Mouse (Mus musculus): Measurements from ENCODE around the gene Dync1li2. TPM values are rescaled to one million over a fixed set of nuclear protein-coding genes. Genes with fewer than 3 reads are reported as not detected.

Gene Dync1li2
- polyA plus RNA-seq (2016; fragmentation: Nextera tagmentation; extraction: Ambion mirVana): 80.8 and 81.0 TPM in 2 replicates

DNA sequence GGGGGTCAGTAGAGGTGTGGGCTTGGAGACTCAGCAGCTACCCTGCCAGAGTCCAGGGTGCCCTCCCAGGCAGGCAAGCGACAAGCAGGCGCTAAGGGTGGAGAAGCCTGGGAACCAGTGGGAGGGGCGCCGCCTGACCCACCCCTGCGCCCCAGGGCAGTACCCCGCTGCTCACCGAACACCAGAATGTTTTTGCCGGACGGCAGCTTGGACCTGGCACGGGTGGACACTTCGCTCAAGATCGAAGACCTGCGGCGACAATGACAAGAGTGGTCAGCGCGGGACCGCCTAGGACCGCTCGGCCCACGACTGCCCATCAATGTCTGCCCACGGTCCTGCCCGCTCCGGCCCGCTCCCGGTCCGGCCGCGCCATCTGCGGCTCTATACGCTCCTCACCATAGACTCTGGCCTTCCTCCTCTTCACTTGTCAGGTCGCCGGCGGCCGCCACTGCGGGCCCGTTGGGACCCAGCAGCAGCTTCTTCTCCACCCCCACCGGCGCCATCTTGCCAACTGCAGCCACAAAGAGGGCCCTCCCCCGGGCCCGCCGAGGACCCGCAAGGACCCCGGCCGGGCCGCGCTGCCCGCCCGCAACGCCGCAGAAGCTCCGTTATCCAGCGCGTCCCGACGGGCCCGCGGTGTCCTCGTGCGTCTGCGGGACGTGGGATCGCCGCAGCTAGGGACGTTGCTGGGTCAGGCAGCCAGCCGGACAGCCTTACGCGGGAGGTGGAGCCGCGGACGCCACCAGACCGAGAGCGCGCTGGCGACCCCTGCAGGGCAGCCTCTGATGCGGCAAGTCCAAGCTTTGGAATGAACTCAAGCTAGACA is at the start of gene Dync1li2:
TSS of gene Dync1li2 (minus strand) at position 749 of the 826 bp plus-strand sequence.
- peak within 1 kb of the TSS; percentile 95 for H3K4me3 ChIP-seq
- H3K36me3 ChIP-seq: peaks cover 34% of the 10 kb centered on the region
- DNase-seq (ENCODE audit: low spot score): peak; percentile 92
- WGBS: under 1% methylated on average over 75 of the region's 75 CpGs
- no peaks in the 10 kb centered on the region for H3K9me3 ChIP-seq
- H3K4me1 ChIP-seq (replicated peaks): peaks cover 18% of the 10 kb centered on the region
- no peaks in the 10 kb centered on the region for H3K27me3 ChIP-seq (ENCODE audit: insufficient read depth, poor library complexity, severe bottlenecking)
- peak within 1 kb of the TSS; percentile 100 for H3K27ac ChIP-seq

DNA sequence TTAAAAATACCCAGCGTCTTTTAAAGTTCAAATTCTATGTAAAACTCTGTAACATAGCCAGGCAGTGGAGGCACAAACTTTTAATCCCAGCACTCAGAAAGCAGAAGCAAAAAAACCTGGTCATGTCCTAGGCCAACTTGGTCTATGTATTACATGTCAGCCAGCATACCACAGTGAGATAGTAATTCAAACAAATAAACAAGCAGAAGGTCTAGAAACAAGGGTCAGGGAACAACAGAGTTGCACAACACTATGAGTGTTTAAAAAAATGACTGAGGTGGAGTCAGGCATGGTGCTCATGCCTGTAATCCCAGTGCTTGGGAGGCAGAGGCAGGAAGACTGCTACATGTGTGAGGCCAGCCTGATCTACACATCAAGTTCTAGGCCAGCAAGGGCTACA is 36.2 kb upstream of the Dync1li2 start:
- H3K4me1 ChIP-seq (replicated peaks): no peaks in the 10 kb centered on the region
- no peaks in the 10 kb centered on the region for H3K9me3 ChIP-seq
- no peaks in the 10 kb centered on the region for H3K27me3 ChIP-seq (ENCODE audit: insufficient read depth, poor library complexity, severe bottlenecking)
- no peak for DNase-seq (ENCODE audit: low spot score)
- H3K36me3 ChIP-seq: no peaks in the 10 kb centered on the region
- H3K4me3 ChIP-seq: no peak overlapping the region
- 67% methylated on average over 1 of the region's 1 CpGs for WGBS
- no peak overlapping the region for H3K27ac ChIP-seq

DNA sequence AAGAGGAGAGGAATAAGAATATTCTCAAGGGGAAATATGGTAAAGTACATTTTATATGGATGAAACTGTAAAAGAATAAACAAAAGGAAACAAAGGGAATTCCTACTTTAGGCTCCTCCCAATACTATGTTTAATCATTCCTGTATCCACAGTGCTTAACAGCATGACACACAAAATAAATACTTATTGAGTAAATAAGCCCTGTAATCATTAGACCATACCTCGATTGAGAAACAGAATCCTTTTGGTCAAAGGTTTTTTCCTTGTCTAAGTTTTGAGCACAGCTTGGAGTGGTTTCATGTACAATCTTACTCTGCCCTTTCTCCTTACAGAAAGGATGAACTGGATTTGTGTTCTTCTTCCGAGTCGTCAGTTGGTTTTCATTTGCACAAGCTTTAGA is 29.6 kb upstream of the Dync1li2 start:
- Histone ChIP-seq H3K27me3 (ENCODE audit: insufficient read depth, poor library complexity, severe bottlenecking) (no peaks in the 10 kb centered on the region), H3K36me3 (no peaks in the 10 kb centered on the region), H3K4me1 (replicated peaks) (no peaks in the 10 kb centered on the region), H3K4me3 (no peak overlapping the region), H3K9me3 (no peaks in the 10 kb centered on the region), H3K27ac (no peak overlapping the region)
- WGBS: 84% methylated on average over 3 of the region's 3 CpGs
- DNase-seq (ENCODE audit: low spot score): no peak

DNA sequence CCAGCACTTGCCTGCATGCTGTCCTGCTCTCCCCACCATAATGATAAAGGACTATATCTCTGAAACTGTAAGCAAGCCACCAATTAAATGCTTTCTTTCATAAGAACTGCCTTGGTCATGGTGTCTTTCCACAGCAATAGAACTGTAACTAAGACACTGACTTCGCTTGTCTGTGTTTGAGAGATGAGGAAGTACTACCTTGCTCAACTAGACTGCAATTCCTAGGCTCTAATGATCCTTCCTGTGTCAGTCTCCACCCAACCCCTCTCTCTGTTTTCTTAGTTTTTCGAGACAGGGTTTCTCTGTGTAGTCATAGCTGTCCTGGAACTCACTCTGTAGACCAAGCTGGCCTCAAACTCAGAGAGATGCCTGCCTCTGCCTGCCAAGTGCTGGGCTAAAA is 24.6 kb upstream of the Dync1li2 start:
- WGBS: 82% methylated on average over 2 of the region's 2 CpGs
- no peak for DNase-seq (ENCODE audit: low spot score)

DNA sequence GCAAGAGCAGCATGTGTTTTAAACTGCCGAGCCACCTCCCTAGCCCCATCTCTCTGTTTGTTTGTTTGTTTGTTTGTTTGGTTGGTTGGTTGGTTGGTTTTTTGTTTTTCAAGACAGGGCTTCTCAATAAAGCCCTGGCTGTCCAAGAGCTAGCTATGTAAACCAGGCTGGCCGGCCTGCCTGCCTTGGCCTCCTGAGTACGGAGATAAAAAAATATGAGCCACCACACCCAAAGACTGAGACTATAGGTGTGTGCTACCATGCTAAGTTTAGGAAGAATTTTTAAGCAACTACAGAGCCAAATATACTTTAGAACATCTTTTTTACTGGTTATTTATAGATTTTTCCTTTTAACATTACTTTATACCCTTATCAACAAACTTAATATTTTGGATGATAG is 9.3 kb upstream of the Dync1li2 start:
- DNase-seq (ENCODE audit: low spot score): no peak
- H3K4me1 ChIP-seq (replicated peaks): no peaks in the 10 kb centered on the region
- no peak overlapping the region for H3K4me3 ChIP-seq
- no peak overlapping the region for H3K27ac ChIP-seq
- H3K9me3 ChIP-seq: no peaks in the 10 kb centered on the region
- no peaks in the 10 kb centered on the region for H3K36me3 ChIP-seq
- no peaks in the 10 kb centered on the region for H3K27me3 ChIP-seq (ENCODE audit: insufficient read depth, poor library complexity, severe bottlenecking)
- 87% methylated on average over 3 of the region's 3 CpGs for WGBS

More for the DNA sequence above, 24.6 kb upstream of the Dync1li2 start:
- Histone ChIP-seq H3K4me3 (no peak overlapping the region), H3K4me1 (replicated peaks) (no peaks in the 10 kb centered on the region), H3K27ac (no peak overlapping the region), H3K27me3 (ENCODE audit: insufficient read depth, poor library complexity, severe bottlenecking) (no peaks in the 10 kb centered on the region), H3K9me3 (no peaks in the 10 kb centered on the region), H3K36me3 (no peaks in the 10 kb centered on the region)

DNA sequence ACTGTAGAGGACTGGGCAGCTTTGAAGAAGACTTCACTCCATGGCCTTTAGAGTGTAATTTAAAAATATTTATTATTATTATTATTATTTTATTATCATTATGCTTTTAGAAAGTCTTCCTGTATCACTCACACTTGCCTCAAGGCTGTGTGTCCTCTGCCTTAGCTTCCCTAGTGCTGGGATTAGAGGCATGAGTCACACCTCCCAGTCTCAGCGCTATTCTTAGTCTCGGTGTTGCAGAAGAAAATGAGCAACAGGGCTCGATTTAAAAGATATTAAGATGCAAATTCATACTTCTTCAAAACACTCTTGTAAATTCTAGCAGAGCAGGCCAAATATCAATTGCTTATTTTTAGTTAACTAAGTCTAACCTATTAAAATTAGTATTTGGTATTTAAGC is 5.9 kb upstream of the Dync1li2 start:
- Histone ChIP-seq H3K4me1 (replicated peaks) (no peaks in the 10 kb centered on the region), H3K9me3 (no peaks in the 10 kb centered on the region), H3K4me3 (no peak overlapping the region), H3K27ac (no peak overlapping the region), H3K27me3 (ENCODE audit: insufficient read depth, poor library complexity, severe bottlenecking) (no peaks in the 10 kb centered on the region), H3K36me3 (no peaks in the 10 kb centered on the region)
- WGBS: 88% methylated on average over 3 of the region's 3 CpGs
- no peak for DNase-seq (ENCODE audit: low spot score)

DNA sequence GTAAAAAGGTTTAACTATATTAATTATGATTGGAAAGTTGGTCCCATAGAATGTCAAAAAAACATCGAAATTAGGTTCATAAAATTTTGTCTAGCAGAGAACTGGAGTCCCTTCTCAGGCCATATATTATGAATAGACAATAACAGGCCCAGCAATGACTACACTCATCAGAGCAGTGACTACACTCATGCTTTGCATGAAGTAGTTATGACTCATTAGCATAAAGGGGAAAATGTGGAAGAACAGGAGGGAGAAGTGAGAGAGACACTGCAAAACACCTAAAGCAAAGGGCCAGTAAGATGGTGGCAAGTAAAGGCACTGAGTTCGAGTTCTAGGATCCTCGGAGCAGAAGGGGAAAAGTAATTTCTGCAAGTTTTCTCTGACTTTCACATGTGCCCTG is 3.2 kb upstream of the Dync1li2 start:
- H3K36me3 ChIP-seq: no peaks in the 10 kb centered on the region
- no peak overlapping the region for H3K4me3 ChIP-seq
- WGBS: 84% methylated on average over 3 of the region's 3 CpGs
- H3K9me3 ChIP-seq: no peaks in the 10 kb centered on the region
- H3K27ac ChIP-seq: no peak overlapping the region
- DNase-seq (ENCODE audit: low spot score): no peak
- H3K4me1 ChIP-seq (replicated peaks): peaks cover 12% of the 10 kb centered on the region
- no peaks in the 10 kb centered on the region for H3K27me3 ChIP-seq (ENCODE audit: insufficient read depth, poor library complexity, severe bottlenecking)

DNA sequence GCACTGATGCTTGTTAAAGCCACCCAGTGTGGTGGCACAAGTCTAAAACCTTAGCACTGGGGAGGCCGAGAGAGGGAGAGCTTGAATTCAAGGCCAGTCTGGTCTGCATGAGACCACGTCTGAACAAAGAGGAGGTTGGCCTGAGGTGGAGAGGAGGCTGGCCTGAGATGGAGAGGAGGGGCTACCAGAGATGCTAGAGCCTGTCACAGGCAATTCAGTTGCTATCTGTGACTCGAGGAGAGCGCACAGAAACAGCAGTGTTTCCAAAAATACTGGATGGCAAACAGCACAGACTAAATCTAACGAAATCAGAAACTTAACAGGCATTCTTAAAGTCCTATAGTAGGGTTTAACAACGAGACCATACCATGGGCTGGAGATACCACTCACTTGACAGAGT is 2.4 kb upstream of the Dync1li2 start:
- DNase-seq (ENCODE audit: low spot score): no peak
- no peak overlapping the region for H3K4me3 ChIP-seq
- H3K36me3 ChIP-seq: peaks cover 6% of the 10 kb centered on the region
- no peaks in the 10 kb centered on the region for H3K9me3 ChIP-seq
- H3K27ac ChIP-seq: no peak overlapping the region
- H3K4me1 ChIP-seq (replicated peaks): peaks cover 18% of the 10 kb centered on the region
- 65% methylated on average over 6 of the region's 6 CpGs for WGBS
- H3K27me3 ChIP-seq (ENCODE audit: insufficient read depth, poor library complexity, severe bottlenecking): no peaks in the 10 kb centered on the region

DNA sequence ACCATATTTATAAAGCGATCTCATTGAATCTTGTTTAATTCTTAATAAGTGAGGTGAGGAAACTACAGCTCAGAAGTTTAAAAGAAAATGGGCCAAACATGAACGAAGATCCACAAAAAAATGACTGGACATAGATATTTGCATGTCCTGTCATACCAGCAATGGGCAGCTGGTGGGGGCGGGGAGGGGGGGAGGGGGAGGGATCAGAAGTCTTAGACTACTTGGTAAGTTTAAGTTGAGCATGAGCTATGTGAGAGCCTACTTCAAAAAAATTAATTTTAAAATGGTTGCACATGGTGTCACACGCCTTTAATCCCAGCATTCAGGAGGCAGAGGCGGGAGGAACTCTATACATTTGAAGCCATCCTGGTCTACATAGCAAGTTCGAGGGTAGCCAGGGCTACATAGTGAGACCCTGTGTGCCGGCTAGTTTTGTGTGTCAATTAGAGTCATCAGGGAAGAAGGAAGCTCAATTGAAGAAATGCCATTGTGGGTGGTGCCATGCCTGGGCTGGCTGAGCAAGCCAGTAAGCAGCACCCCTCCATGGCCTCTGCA is 355 bp upstream of the Dync1li2 start:
- Histone ChIP-seq H3K4me1 (replicated peaks) (peaks cover 18% of the 10 kb centered on the region), H3K36me3 (peaks cover 27% of the 10 kb centered on the region), H3K9me3 (no peaks in the 10 kb centered on the region), H3K27me3 (ENCODE audit: insufficient read depth, poor library complexity, severe bottlenecking) (no peaks in the 10 kb centered on the region), H3K27ac (peak overlapping the region; percentile 100), H3K4me3 (peak overlapping the region; percentile 95)
- DNase-seq (ENCODE audit: low spot score): no peak
- 61% methylated on average over 7 of the region's 7 CpGs for WGBS

DNA sequence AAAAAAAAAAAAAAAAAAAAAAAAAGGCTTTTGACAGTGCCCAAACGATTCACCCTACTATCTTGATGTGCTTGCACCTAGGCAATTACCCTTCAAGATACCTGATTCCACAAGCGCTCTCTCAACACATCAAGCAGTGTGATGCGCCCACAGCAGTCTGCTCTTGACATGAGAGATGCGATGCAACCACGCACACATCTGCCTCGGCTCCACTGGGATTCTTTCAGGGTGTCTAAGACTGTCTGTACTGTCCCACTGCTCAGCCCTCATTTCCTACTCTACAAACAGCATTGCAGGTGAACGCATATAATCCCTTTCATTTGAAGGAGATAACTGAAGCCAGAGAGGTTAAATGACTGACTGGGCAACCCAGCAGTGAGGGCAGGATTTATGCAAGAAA is 1.2 kb downstream of the Dync1li2 start:
- peak overlapping the region; percentile 95 for H3K4me3 ChIP-seq
- H3K9me3 ChIP-seq: no peaks in the 10 kb centered on the region
- 73% methylated on average over 7 of the region's 7 CpGs for WGBS
- no peaks in the 10 kb centered on the region for H3K27me3 ChIP-seq (ENCODE audit: insufficient read depth, poor library complexity, severe bottlenecking)
- DNase-seq (ENCODE audit: low spot score): no peak
- H3K27ac ChIP-seq: peak overlapping the region; percentile 100
- peaks cover 43% of the 10 kb centered on the region for H3K36me3 ChIP-seq
- H3K4me1 ChIP-seq (replicated peaks): peaks cover 18% of the 10 kb centered on the region

DNA sequence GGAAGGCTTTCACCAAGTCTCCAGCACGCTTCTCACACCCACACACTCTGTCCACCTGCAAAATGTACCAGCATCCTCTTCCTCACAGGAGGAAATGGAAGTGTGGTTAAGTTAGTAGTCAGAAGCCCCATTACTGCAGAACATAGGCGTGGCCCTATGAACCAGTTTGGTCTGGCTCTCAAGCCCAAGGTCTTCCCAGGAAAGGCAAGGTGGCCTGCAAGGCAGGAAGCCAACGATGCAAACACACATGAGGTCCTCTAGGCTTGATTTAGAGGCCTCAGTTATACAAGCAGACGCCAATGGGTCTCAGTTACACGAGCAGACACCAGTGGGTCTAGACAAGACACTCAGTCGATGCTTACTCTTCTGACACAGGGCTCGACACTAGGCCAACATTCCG is 3.4 kb downstream of the Dync1li2 start:
- H3K36me3 ChIP-seq: peaks cover 64% of the 10 kb centered on the region
- H3K4me1 ChIP-seq (replicated peaks): peaks cover 18% of the 10 kb centered on the region
- H3K27ac ChIP-seq: no peak overlapping the region
- 94% methylated on average over 8 of the region's 8 CpGs for WGBS
- no peaks in the 10 kb centered on the region for H3K9me3 ChIP-seq
- no peak overlapping the region for H3K4me3 ChIP-seq
- H3K27me3 ChIP-seq (ENCODE audit: insufficient read depth, poor library complexity, severe bottlenecking): no peaks in the 10 kb centered on the region
- peak; percentile 1 for DNase-seq (ENCODE audit: low spot score)

DNA sequence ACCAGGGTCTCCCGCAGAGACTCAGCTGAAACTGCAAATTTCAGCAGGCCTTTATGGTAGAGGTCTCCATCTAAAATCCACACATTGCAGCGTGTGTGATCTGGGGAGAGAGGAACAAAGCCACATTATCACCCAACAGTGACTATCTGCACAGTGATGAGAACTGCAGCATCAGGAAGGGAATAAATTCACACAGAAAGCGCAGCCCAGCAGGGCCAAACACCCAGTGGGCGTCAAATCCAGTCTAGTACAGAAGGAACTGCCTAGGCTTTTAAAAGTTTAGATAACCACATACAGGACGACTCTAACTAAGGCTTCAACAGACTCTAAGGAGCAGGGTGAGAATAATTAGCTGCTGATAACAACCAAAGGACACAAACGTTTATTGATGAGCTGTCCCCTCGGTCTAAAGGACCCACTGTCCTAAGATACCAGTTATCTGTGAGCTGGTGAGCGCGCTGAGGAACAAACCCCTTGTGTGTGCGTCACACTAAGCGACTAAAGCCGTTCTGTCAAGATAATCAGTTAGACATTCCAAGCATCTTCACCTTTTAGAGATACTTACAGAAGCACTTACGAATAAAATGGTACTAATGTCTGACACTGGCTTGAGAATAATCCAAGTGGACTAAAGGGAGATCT is 5.2 kb downstream of the Dync1li2 start:
- no peaks in the 10 kb centered on the region for H3K27me3 ChIP-seq (ENCODE audit: insufficient read depth, poor library complexity, severe bottlenecking)
- H3K36me3 ChIP-seq: peaks cover 83% of the 10 kb centered on the region
- no peak overlapping the region for H3K4me3 ChIP-seq
- DNase-seq (ENCODE audit: low spot score): peak; percentile 0
- H3K4me1 ChIP-seq (replicated peaks): peaks cover 18% of the 10 kb centered on the region
- H3K27ac ChIP-seq: no peak overlapping the region
- WGBS: 96% methylated on average over 13 of the region's 13 CpGs
- H3K9me3 ChIP-seq: no peaks in the 10 kb centered on the region; the same call in 1 of the 2 replicates

DNA sequence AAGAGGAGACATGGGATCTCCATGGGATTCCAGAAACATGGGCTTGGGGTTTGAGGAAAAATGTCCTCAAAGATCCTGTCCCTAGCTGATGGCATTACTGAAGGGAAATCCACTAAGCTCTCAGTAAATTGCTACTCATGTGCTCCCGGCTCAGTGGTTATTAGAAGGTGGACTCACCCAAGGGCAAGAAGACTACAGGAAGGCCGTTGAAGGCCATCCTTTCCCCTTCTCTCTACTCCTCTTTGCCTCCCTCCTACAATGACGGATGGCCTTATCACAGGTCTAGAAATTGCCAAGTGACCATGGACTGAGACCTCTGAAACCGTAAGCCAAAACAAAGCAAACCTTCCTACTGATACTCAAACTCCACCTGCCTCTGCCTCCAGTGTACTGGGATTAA is 6.3 kb downstream of the Dync1li2 start:
- H3K4me1 ChIP-seq (replicated peaks): peaks cover 12% of the 10 kb centered on the region
- H3K9me3 ChIP-seq: no peaks in the 10 kb centered on the region; the same call in 1 of the 2 replicates
- peaks cover 93% of the 10 kb centered on the region for H3K36me3 ChIP-seq
- H3K4me3 ChIP-seq: no peak overlapping the region
- DNase-seq (ENCODE audit: low spot score): no peak
- no peaks in the 10 kb centered on the region for H3K27me3 ChIP-seq (ENCODE audit: insufficient read depth, poor library complexity, severe bottlenecking)
- 95% methylated on average over 4 of the region's 4 CpGs for WGBS
- no peak overlapping the region for H3K27ac ChIP-seq

Measured in hindbrain, embryonic 10.5 days (tissue).